Mouse (Mus musculus) CH12.LX (cell line): Measurements from ENCODE around the gene Pde4dip.

Source experiments
- CHD2 ChIP-seq: IDR thresholded peaks from 2 replicates; pipeline ENCODE4 v1.6.1; 2011; ENCODE audit warnings: low read length, improper control_type of control experiment
- CTCF ChIP-seq, 2 experiments: IDR thresholded peaks in 1 of 2; conservative IDR thresholded peaks in 1 of 2; 2 replicates each; pipeline ENCODE4 v1.5.1; 2011 to 2012; ENCODE audit warnings: low read depth in 2 of 2, low read length in 2 of 2, improper control_type of control experiment in 1 of 2, inconsistent platforms in 1 of 2, mild to moderate bottlenecking in 1 of 2, moderate library complexity in 1 of 2
- ETS1 ChIP-seq: conservative IDR thresholded peaks from 2 replicates; pipeline ENCODE4 v1.6.1; 2012; ENCODE audit warnings: low read depth, mild to moderate bottlenecking, inconsistent platforms, low read length, improper control_type of control experiment, moderate library complexity
- MAX ChIP-seq: IDR thresholded peaks from 2 replicates; pipeline ENCODE4 v1.6.1; 2011; ENCODE audit warnings: low read length, improper control_type of control experiment
- MAZ ChIP-seq: IDR thresholded peaks from 2 replicates; pipeline ENCODE4 v1.6.1; 2012; ENCODE audit warnings: low read depth, mild to moderate bottlenecking, inconsistent platforms, low read length, improper control_type of control experiment, moderate library complexity
- POLR2A ChIP-seq: IDR thresholded peaks from 2 replicates; pipeline ENCODE4 v1.6.1; 2011; ENCODE audit warnings: low read depth, mild to moderate bottlenecking, improper control_type of control experiment, low read length
- POLR2AphosphoS2 ChIP-seq: IDR thresholded peaks from 2 replicates; pipeline ENCODE4 v1.6.1; 2011; ENCODE audit warnings: low read depth, low read length, improper control_type of control experiment
- SMC3 ChIP-seq: IDR thresholded peaks from 2 replicates; pipeline ENCODE4 v1.6.1; 2011; ENCODE audit warnings: low read depth, low read length, improper control_type of control experiment
- USF2 ChIP-seq: conservative IDR thresholded peaks from 2 replicates; pipeline ENCODE4 v1.6.1; 2011; ENCODE audit warnings: low read depth, low read length, improper control_type of control experiment
- ZC3H11A ChIP-seq: IDR thresholded peaks from 2 replicates; pipeline ENCODE4 v1.6.1; 2012; ENCODE audit warnings: low read depth, mild to moderate bottlenecking, inconsistent platforms, low read length, improper control_type of control experiment

DNA sequence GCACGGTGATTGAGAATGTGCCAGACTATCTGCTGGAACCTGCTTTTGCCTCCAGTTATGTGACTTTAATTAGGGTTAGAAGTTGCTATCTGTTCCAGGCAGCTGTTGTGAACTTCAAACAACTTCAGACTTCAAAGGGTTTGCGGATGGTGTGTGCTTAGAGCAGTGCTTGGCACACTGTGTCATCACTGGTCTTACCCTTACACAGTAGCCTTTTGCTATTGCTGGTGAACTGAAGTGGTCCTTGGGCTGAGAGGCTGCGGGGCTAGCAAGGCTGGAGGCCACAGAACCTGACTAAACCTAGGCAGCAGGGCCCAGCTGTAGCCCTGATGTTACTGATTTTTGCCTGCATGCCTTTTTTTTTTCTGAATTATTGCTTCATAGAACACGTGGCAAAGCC, 154.2 kb downstream of the Pde4dip start:
- TF ChIP-seq POLR2A = no peak
- TF ChIP-seq CHD2 = no peak
- TF ChIP-seq CTCF (conservative IDR thresholded peaks at IDR 0.05 in 1 of 2, IDR thresholded peaks at IDR 0.05 in 1 of 2; ENCODE audit: low read depth in 2 of 2, low read length in 2 of 2) = no peak
- no peak for TF ChIP-seq SMC3
- TF ChIP-seq POLR2AphosphoS2 = no peak
- no peak for TF ChIP-seq MAZ
- no peak for TF ChIP-seq MAX
- TF ChIP-seq ZC3H11A = no peak
- no peak for TF ChIP-seq USF2
- no peak for TF ChIP-seq ETS1
